Mouse (Mus musculus): ENCODE results near the gene Slc25a14. TPM values are rescaled to one million over a fixed set of nuclear protein-coding genes. Genes with fewer than 3 reads are reported as not detected.

Slc25a14 gene
- polyA plus RNA-seq, 1 experiment = 0.33 TPM

- no peak overlapping the region for H3K27ac ChIP-seq (ENCODE audit: insufficient read depth, low read depth, low read length)
- H3K4me3 ChIP-seq (ENCODE audit: low read depth, low read length) = no peak overlapping the region
- no peaks in the 10 kb centered on the region for H3K36me3 ChIP-seq (ENCODE audit: control insufficient read depth, insufficient read depth, low read length)
- no peaks in the 10 kb centered on the region for H3K4me1 ChIP-seq (ENCODE audit: control insufficient read depth, insufficient read depth, insufficient read length, low read length)
- H3K27me3 ChIP-seq (ENCODE audit: control insufficient read depth, insufficient read depth, low read length) = no peaks in the 10 kb centered on the region
- no peak for TF ChIP-seq POLR2A (IDR thresholded peaks at IDR 0.05; ENCODE audit: low read depth, low read length)
- TF ChIP-seq CTCF (IDR thresholded peaks at IDR 0.05; ENCODE audit: extremely low read depth, insufficient read length, insufficient replicate concordance, low read depth, low read length) = peak; percentile 30; the same call in 1 of the 2 replicates
- WGBS = 13% methylated on average over 3 of the region's 3 CpGs
Observed at GRCm38 (mm10) chrX:48683451-48683850, 60.2 kb downstream of the Slc25a14 start.

- H3K27ac ChIP-seq (ENCODE audit: insufficient read depth, low read depth, low read length) = no peak overlapping the region
- no peak overlapping the region for H3K4me3 ChIP-seq (ENCODE audit: low read depth, low read length)
- no peaks in the 10 kb centered on the region for H3K4me1 ChIP-seq (ENCODE audit: control insufficient read depth, insufficient read depth, insufficient read length, low read length)
- 69% methylated on average over 5 of the region's 5 CpGs for WGBS
- H3K27me3 ChIP-seq (ENCODE audit: control insufficient read depth, insufficient read depth, low read length) = no peaks in the 10 kb centered on the region
- H3K36me3 ChIP-seq (ENCODE audit: control insufficient read depth, insufficient read depth, low read length) = no peaks in the 10 kb centered on the region
- TF ChIP-seq POLR2A (IDR thresholded peaks at IDR 0.05; ENCODE audit: low read depth, low read length) (no peak), CTCF (IDR thresholded peaks at IDR 0.05; ENCODE audit: extremely low read depth, insufficient read length, insufficient replicate concordance, low read depth, low read length) (no peak)
Observed at GRCm38 (mm10) chrX:48683857-48684256, 60.6 kb downstream of the Slc25a14 start.

- WGBS = 21% methylated on average over 6 of the region's 6 CpGs
- TF ChIP-seq POLR2A (IDR thresholded peaks at IDR 0.05; ENCODE audit: low read depth, low read length) (no peak), CTCF (IDR thresholded peaks at IDR 0.05; ENCODE audit: extremely low read depth, insufficient read length, insufficient replicate concordance, low read depth, low read length) (no peak)
- no peaks in the 10 kb centered on the region for H3K4me1 ChIP-seq (ENCODE audit: control insufficient read depth, insufficient read depth, insufficient read length, low read length)
Observed at GRCm38 (mm10) chrX:48694460-48694859, 71.2 kb downstream of the Slc25a14 start.

GRCm38 (mm10) chrX:48694864-48695371 is 71.7 kb downstream of the Slc25a14 start, which contains the start of gene Rbmx2:
TSS of gene Rbmx2 (plus strand) at chrX:48695004.
- H3K27ac ChIP-seq (ENCODE audit: insufficient read depth, low read depth, low read length) = no peak within 1 kb of the TSS
- no peaks in the 10 kb centered on the region for H3K4me1 ChIP-seq (ENCODE audit: control insufficient read depth, insufficient read depth, insufficient read length, low read length)
- WGBS = 8% methylated on average over 42 of the region's 42 CpGs
- peaks cover 5% of the 10 kb centered on the region; the same call in 1 of the 2 replicates for H3K36me3 ChIP-seq (ENCODE audit: control insufficient read depth, insufficient read depth, low read length)
- H3K4me3 ChIP-seq (ENCODE audit: low read depth, low read length) = peak within 1 kb of the TSS; percentile 87
- H3K27me3 ChIP-seq (ENCODE audit: control insufficient read depth, insufficient read depth, low read length) = no peaks in the 10 kb centered on the region
- TF ChIP-seq CTCF (IDR thresholded peaks at IDR 0.05; ENCODE audit: extremely low read depth, insufficient read length, insufficient replicate concordance, low read depth, low read length) (no peak), POLR2A (IDR thresholded peaks at IDR 0.05; ENCODE audit: low read depth, low read length) (no peak)

More at GRCm38 (mm10) chrX:48694460-48694859, 71.2 kb downstream of the Slc25a14 start:
- Histone ChIP-seq H3K4me3 (ENCODE audit: low read depth, low read length) (peak overlapping the region; percentile 87), H3K27ac (ENCODE audit: insufficient read depth, low read depth, low read length) (no peak overlapping the region), H3K36me3 (ENCODE audit: control insufficient read depth, insufficient read depth, low read length) (peaks cover 5% of the 10 kb centered on the region; the same call in 1 of the 2 replicates), H3K27me3 (ENCODE audit: control insufficient read depth, insufficient read depth, low read length) (no peaks in the 10 kb centered on the region)

DNA sequence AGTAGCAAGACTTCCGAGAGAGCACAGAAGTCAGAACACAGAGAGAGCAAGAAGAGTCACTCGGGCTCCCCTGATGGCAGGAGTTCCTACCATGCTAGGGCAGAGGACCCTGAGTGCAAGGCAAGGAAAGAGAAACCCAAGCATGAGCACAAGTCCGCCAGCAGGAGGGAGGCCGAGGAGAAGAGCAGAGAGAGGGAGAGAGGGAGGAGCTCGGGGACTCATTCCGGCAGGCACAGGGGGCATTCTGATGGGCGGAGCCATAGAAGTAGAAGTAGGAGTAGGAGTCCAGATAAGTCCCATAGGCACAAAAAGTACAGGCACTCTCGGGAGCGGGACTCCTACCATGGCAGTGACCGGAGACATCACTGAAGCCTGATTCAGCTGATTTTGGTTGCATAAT is 86.5 kb downstream of the Slc25a14 start:
- WGBS = 88% methylated on average over 10 of the region's 10 CpGs
- no peaks in the 10 kb centered on the region for H3K4me1 ChIP-seq (ENCODE audit: control insufficient read depth, insufficient read depth, insufficient read length, low read length)
- H3K36me3 ChIP-seq (ENCODE audit: control insufficient read depth, insufficient read depth, low read length) = 0 out of 2 replicates have a peak, but pooled peaks cover 2% of the 10 kb centered on the region
- no peaks in the 10 kb centered on the region for H3K27me3 ChIP-seq (ENCODE audit: control insufficient read depth, insufficient read depth, low read length)
- H3K4me3 ChIP-seq (ENCODE audit: low read depth, low read length) = no peak overlapping the region
- H3K27ac ChIP-seq (ENCODE audit: insufficient read depth, low read depth, low read length) = no peak overlapping the region
- TF ChIP-seq POLR2A (IDR thresholded peaks at IDR 0.05; ENCODE audit: low read depth, low read length) (no peak), CTCF (IDR thresholded peaks at IDR 0.05; ENCODE audit: extremely low read depth, insufficient read length, insufficient replicate concordance, low read depth, low read length) (no peak)

Other genes with a start within 250 kb of the Slc25a14 start
- gene Elf4, start 160.3 kb upstream of the Slc25a14 start, polyA plus RNA-seq (2012; rRNA removed) = 12.3 and 36.8 TPM in 2 replicates
- gene Aifm1, start 109.8 kb upstream of the Slc25a14 start, polyA plus RNA-seq (2012; rRNA removed) = 6.5 and 11.5 TPM in 2 replicates
- gene Rab33a, start 104.1 kb upstream of the Slc25a14 start, polyA plus RNA-seq (2012; rRNA removed) = 0.72 TPM in 1 of 2 replicates, not detected in the other
- gene Zfp280c, start 28.9 kb upstream of the Slc25a14 start, polyA plus RNA-seq (2012; rRNA removed) = 0.19 and 0.65 TPM in 2 replicates
- gene Gpr119, start 51.1 kb downstream of the Slc25a14 start, polyA plus RNA-seq (2012; rRNA removed) = 0.04 and 0.55 TPM in 2 replicates
- gene Rbmx2, start 71.6 kb downstream of the Slc25a14 start, polyA plus RNA-seq (2012; rRNA removed) = 0.10 and 0.24 TPM in 2 replicates